Mouse (Mus musculus): ENCODE measurements at regions not wholly inside any gene's neighbourhood (a gene's known extent, or its start where the extent isn't known, plus 50 kb on each side); places are given as distances from the start of the nearest gene placed in this dataset.

GRCm38 (mm10) chr14:58608216-58608615, 534.5 kb downstream of the 1700129C05Rik start:
- DNase-seq (ENCODE audit: low spot score in 2 of 2), result no peak

GRCm38 (mm10) chr14:58607734-58608133, 535.0 kb downstream of the 1700129C05Rik start:
- no peak for DNase-seq (ENCODE audit: low spot score in 2 of 2)

- DNase-seq (ENCODE audit: low spot score in 2 of 2), result no peak
Measured at GRCm38 (mm10) chr14:58605529-58605928, 535.2 kb downstream of the Fgf9 start.

- peak in 1 of 2 experiments; percentile 11 for DNase-seq (ENCODE audit: low spot score in 2 of 2)
Measured at GRCm38 (mm10) chr14:58598867-58599266, 528.5 kb downstream of the Fgf9 start.

- no peak for DNase-seq (ENCODE audit: low spot score in 2 of 2)
Measured at GRCm38 (mm10) chr14:58597810-58598209, 527.5 kb downstream of the Fgf9 start.

- DNase-seq (ENCODE audit: low spot score in 2 of 2), result no peak
Measured at GRCm38 (mm10) chr14:58596936-58597335, 526.6 kb downstream of the Fgf9 start.

GRCm38 (mm10) chr14:58581806-58582205, 511.5 kb downstream of the Fgf9 start:
- DNase-seq (ENCODE audit: low spot score in 2 of 2), result no peak

- no peak for DNase-seq (ENCODE audit: low spot score in 2 of 2)
Measured at GRCm38 (mm10) chr14:58570021-58570420, 499.7 kb downstream of the Fgf9 start.

GRCm38 (mm10) chr14:58567472-58567871, 497.1 kb downstream of the Fgf9 start:
- no peak for DNase-seq (ENCODE audit: low spot score in 2 of 2)

GRCm38 (mm10) chr14:58563082-58563481, 492.7 kb downstream of the Fgf9 start:
- no peak for DNase-seq (ENCODE audit: low spot score in 2 of 2)

- DNase-seq (ENCODE audit: low spot score in 2 of 2), result no peak
Measured at GRCm38 (mm10) chr14:58550785-58551184, 480.4 kb downstream of the Fgf9 start.

GRCm38 (mm10) chr14:58545778-58546177, 475.4 kb downstream of the Fgf9 start:
- DNase-seq (ENCODE audit: low spot score in 2 of 2), result no peak

GRCm38 (mm10) chr14:58543140-58543767, 472.9 kb downstream of the Fgf9 start:
- DNase-seq (ENCODE audit: low spot score in 2 of 2), result no peak

- DNase-seq (ENCODE audit: low spot score in 2 of 2), result no peak
Measured at GRCm38 (mm10) chr14:58538135-58538534, 467.8 kb downstream of the Fgf9 start.

GRCm38 (mm10) chr14:58520976-58521549, 450.7 kb downstream of the Fgf9 start:
- DNase-seq (ENCODE audit: low spot score in 2 of 2), result no peak

GRCm38 (mm10) chr14:58520384-58520783, 450.0 kb downstream of the Fgf9 start:
- DNase-seq (ENCODE audit: low spot score in 2 of 2), result no peak

GRCm38 (mm10) chr14:58519086-58519485, 448.7 kb downstream of the Fgf9 start:
- DNase-seq (ENCODE audit: low spot score in 2 of 2), result no peak

- DNase-seq (ENCODE audit: low spot score in 2 of 2), result no peak
Measured at GRCm38 (mm10) chr14:58516543-58516942, 446.2 kb downstream of the Fgf9 start.

- no peak for DNase-seq (ENCODE audit: low spot score in 2 of 2)
Measured at GRCm38 (mm10) chr14:58512177-58512576, 441.8 kb downstream of the Fgf9 start.

GRCm38 (mm10) chr14:58511571-58511985, 441.2 kb downstream of the Fgf9 start:
- DNase-seq (ENCODE audit: low spot score in 2 of 2), result no peak

- DNase-seq (ENCODE audit: low spot score in 2 of 2), result no peak
Measured at GRCm38 (mm10) chr14:58510790-58511189, 440.4 kb downstream of the Fgf9 start.

GRCm38 (mm10) chr14:58509106-58509505, 438.8 kb downstream of the Fgf9 start:
- DNase-seq (ENCODE audit: low spot score in 2 of 2), result no peak

- no peak for DNase-seq (ENCODE audit: low spot score in 2 of 2)
Measured at GRCm38 (mm10) chr14:58506490-58506889, 436.1 kb downstream of the Fgf9 start.

Data from layer of hippocampus, adult 8-10 months (tissue).